Mouse (Mus musculus) lung, adult 2 months (tissue): ENCODE results near the gene Slc25a47.

Experiments
- CTCF ChIP-seq: fragments of 200-500 bp; IDR thresholded peaks from 2 replicates; pipeline ENCODE4 v1.5.1; 2011; ENCODE audit warnings: mild to moderate bottlenecking, low read length, control low read depth; ENCODE audit not compliant: insufficient read depth
- POLR2A ChIP-seq: fragments of 200-500 bp; IDR thresholded peaks from 2 replicates; pipeline ENCODE4 v1.6.1; 2011; ENCODE audit warnings: low read depth, mild to moderate bottlenecking, control low read depth, low read length, borderline replicate concordance; ENCODE audit errors: extremely low read depth

GRCm38 (mm10) chr12:108794979-108795537 is 40.8 kb upstream of the Slc25a47 start:
- TF ChIP-seq CTCF (no peak), POLR2A (no peak)
